Mouse (Mus musculus): ENCODE results near the gene Zfp106. TPM values are rescaled to one million over a fixed set of nuclear protein-coding genes. Genes with fewer than 3 reads are reported as not detected.
A peak's percentile ranks its signal among the peaks of the same experiment; 100 is the strongest.

Gene Zfp106
- polyA plus RNA-seq, 1 experiment from 2014 or later: 22.7 TPM

GRCm38 (mm10) chr2:120478600-120478999 is 85.0 kb downstream of the Zfp106 start:
- TF ChIP-seq CTCF (IDR thresholded peaks at IDR 0.05; ENCODE audit: low read depth) (peak; percentile 85), EP300 (optimal IDR thresholded peaks at IDR 0.05) (no peak)
- ATAC-seq (ENCODE audit: low FRiP score, low TSS enrichment): 0 out of 2 replicates have a peak, but pooled peaks have one; percentile 51
- WGBS: 55% methylated on average over 3 of the region's 3 CpGs
- no peaks in the 10 kb centered on the region for H3K4me1 ChIP-seq (replicated peaks; ENCODE audit: control insufficient read depth, insufficient read depth)
- H3K27ac ChIP-seq (replicated peaks): no peak overlapping the region
- DNase-seq (ENCODE audit: low spot score): peak; percentile 71
- H3K9me3 ChIP-seq (ENCODE audit: control insufficient read depth, low read length): no peaks in the 10 kb centered on the region
- no peak overlapping the region for H3K9ac ChIP-seq (ENCODE audit: low read length)
- no peaks in the 10 kb centered on the region for H3K36me3 ChIP-seq (ENCODE audit: control insufficient read depth, insufficient read depth, low read length)
- no peak overlapping the region for H3K4me3 ChIP-seq (ENCODE audit: low read depth, low read length)
- no peak overlapping the region for H3K4me2 ChIP-seq (replicated peaks; ENCODE audit: low read depth)
- no peaks in the 10 kb centered on the region for H3K27me3 ChIP-seq (ENCODE audit: control insufficient read depth, insufficient read depth, low read length)

- DNase-seq (ENCODE audit: low spot score): no peak
- TF ChIP-seq EP300 (optimal IDR thresholded peaks at IDR 0.05) (no peak), CTCF (IDR thresholded peaks at IDR 0.05; ENCODE audit: low read depth) (no peak)
- no peaks in the 10 kb centered on the region for H3K9me3 ChIP-seq (ENCODE audit: control insufficient read depth, low read length)
- WGBS: 82% methylated on average over 13 of the region's 13 CpGs
- H3K4me1 ChIP-seq (replicated peaks; ENCODE audit: control insufficient read depth, insufficient read depth): no peaks in the 10 kb centered on the region
- no peaks in the 10 kb centered on the region for H3K36me3 ChIP-seq (ENCODE audit: control insufficient read depth, insufficient read depth, low read length)
- no peak overlapping the region for H3K9ac ChIP-seq (ENCODE audit: low read length)
- H3K27me3 ChIP-seq (ENCODE audit: control insufficient read depth, insufficient read depth, low read length): no peaks in the 10 kb centered on the region
- H3K27ac ChIP-seq (replicated peaks): no peak overlapping the region
- no peak for ATAC-seq (ENCODE audit: low FRiP score, low TSS enrichment)
- no peak overlapping the region for H3K4me3 ChIP-seq (ENCODE audit: low read depth, low read length)
- no peak overlapping the region for H3K4me2 ChIP-seq (replicated peaks; ENCODE audit: low read depth)
These were observed 87.2 kb downstream of the Zfp106 start for GRCm38 (mm10) chr2:120476277-120477087.

- TF ChIP-seq EP300 (optimal IDR thresholded peaks at IDR 0.05) (no peak), CTCF (IDR thresholded peaks at IDR 0.05; ENCODE audit: low read depth) (no peak)
- H3K9ac ChIP-seq (ENCODE audit: low read length): no peak overlapping the region
- no peaks in the 10 kb centered on the region for H3K27me3 ChIP-seq (ENCODE audit: control insufficient read depth, insufficient read depth, low read length)
- no peak overlapping the region for H3K4me2 ChIP-seq (replicated peaks; ENCODE audit: low read depth)
- DNase-seq (ENCODE audit: low spot score): no peak
- no peak for ATAC-seq (ENCODE audit: low FRiP score, low TSS enrichment)
- H3K9me3 ChIP-seq (ENCODE audit: control insufficient read depth, low read length): no peaks in the 10 kb centered on the region
- H3K27ac ChIP-seq (replicated peaks): no peak overlapping the region
- WGBS: 80% methylated on average over 4 of the region's 4 CpGs
- H3K36me3 ChIP-seq (ENCODE audit: control insufficient read depth, insufficient read depth, low read length): no peaks in the 10 kb centered on the region
- no peak overlapping the region for H3K4me3 ChIP-seq (ENCODE audit: low read depth, low read length)
- H3K4me1 ChIP-seq (replicated peaks; ENCODE audit: control insufficient read depth, insufficient read depth): no peaks in the 10 kb centered on the region
These were observed 92.8 kb downstream of the Zfp106 start for GRCm38 (mm10) chr2:120470856-120471255.

GRCm38 (mm10) chr2:120469715-120470114 is 93.9 kb downstream of the Zfp106 start:
- no peaks in the 10 kb centered on the region for H3K27me3 ChIP-seq (ENCODE audit: control insufficient read depth, insufficient read depth, low read length)
- H3K4me2 ChIP-seq (replicated peaks; ENCODE audit: low read depth): no peak overlapping the region
- no peak overlapping the region for H3K9ac ChIP-seq (ENCODE audit: low read length)
- no peak for TF ChIP-seq EP300 (optimal IDR thresholded peaks at IDR 0.05)
- no peak for TF ChIP-seq CTCF (IDR thresholded peaks at IDR 0.05; ENCODE audit: low read depth)
- DNase-seq (ENCODE audit: low spot score): no peak
- no peaks in the 10 kb centered on the region for H3K9me3 ChIP-seq (ENCODE audit: control insufficient read depth, low read length)
- H3K4me3 ChIP-seq (ENCODE audit: low read depth, low read length): no peak overlapping the region
- WGBS: 89% methylated on average over 10 of the region's 10 CpGs
- no peak for ATAC-seq (ENCODE audit: low FRiP score, low TSS enrichment)
- no peak overlapping the region for H3K27ac ChIP-seq (replicated peaks)
- no peaks in the 10 kb centered on the region for H3K36me3 ChIP-seq (ENCODE audit: control insufficient read depth, insufficient read depth, low read length)
- no peaks in the 10 kb centered on the region for H3K4me1 ChIP-seq (replicated peaks; ENCODE audit: control insufficient read depth, insufficient read depth)

- Histone ChIP-seq H3K9me3 (ENCODE audit: control insufficient read depth, low read length) (no peaks in the 10 kb centered on the region), H3K36me3 (ENCODE audit: control insufficient read depth, insufficient read depth, low read length) (no peaks in the 10 kb centered on the region), H3K27me3 (ENCODE audit: control insufficient read depth, insufficient read depth, low read length) (no peaks in the 10 kb centered on the region), H3K9ac (ENCODE audit: low read length) (no peak overlapping the region), H3K4me1 (replicated peaks; ENCODE audit: control insufficient read depth, insufficient read depth) (no peaks in the 10 kb centered on the region), H3K4me3 (ENCODE audit: low read depth, low read length) (no peak overlapping the region), H3K4me2 (replicated peaks; ENCODE audit: low read depth) (no peak overlapping the region), H3K27ac (replicated peaks) (no peak overlapping the region)
- no peak for TF ChIP-seq CTCF (IDR thresholded peaks at IDR 0.05; ENCODE audit: low read depth)
- TF ChIP-seq EP300 (optimal IDR thresholded peaks at IDR 0.05): no peak
- WGBS: 84% methylated on average over 3 of the region's 3 CpGs
- no peak for DNase-seq (ENCODE audit: low spot score)
- no peak for ATAC-seq (ENCODE audit: low FRiP score, low TSS enrichment)
These were observed 94.4 kb downstream of the Zfp106 start for GRCm38 (mm10) chr2:120469220-120469619.

- Histone ChIP-seq H3K4me3 (ENCODE audit: low read depth, low read length) (no peak overlapping the region), H3K9me3 (ENCODE audit: control insufficient read depth, low read length) (no peaks in the 10 kb centered on the region), H3K27ac (replicated peaks) (no peak overlapping the region), H3K27me3 (ENCODE audit: control insufficient read depth, insufficient read depth, low read length) (no peaks in the 10 kb centered on the region), H3K9ac (ENCODE audit: low read length) (no peak overlapping the region), H3K36me3 (ENCODE audit: control insufficient read depth, insufficient read depth, low read length) (no peaks in the 10 kb centered on the region), H3K4me2 (replicated peaks; ENCODE audit: low read depth) (no peak overlapping the region), H3K4me1 (replicated peaks; ENCODE audit: control insufficient read depth, insufficient read depth) (no peaks in the 10 kb centered on the region)
- no peak for ATAC-seq (ENCODE audit: low FRiP score, low TSS enrichment)
- TF ChIP-seq EP300 (optimal IDR thresholded peaks at IDR 0.05) (no peak), CTCF (IDR thresholded peaks at IDR 0.05; ENCODE audit: low read depth) (no peak)
- no peak for DNase-seq (ENCODE audit: low spot score)
These were observed 95.6 kb downstream of the Zfp106 start for GRCm38 (mm10) chr2:120468011-120468410.

Data from stomach, postnatal 0 days (tissue).